In the genomic region with DNA sequence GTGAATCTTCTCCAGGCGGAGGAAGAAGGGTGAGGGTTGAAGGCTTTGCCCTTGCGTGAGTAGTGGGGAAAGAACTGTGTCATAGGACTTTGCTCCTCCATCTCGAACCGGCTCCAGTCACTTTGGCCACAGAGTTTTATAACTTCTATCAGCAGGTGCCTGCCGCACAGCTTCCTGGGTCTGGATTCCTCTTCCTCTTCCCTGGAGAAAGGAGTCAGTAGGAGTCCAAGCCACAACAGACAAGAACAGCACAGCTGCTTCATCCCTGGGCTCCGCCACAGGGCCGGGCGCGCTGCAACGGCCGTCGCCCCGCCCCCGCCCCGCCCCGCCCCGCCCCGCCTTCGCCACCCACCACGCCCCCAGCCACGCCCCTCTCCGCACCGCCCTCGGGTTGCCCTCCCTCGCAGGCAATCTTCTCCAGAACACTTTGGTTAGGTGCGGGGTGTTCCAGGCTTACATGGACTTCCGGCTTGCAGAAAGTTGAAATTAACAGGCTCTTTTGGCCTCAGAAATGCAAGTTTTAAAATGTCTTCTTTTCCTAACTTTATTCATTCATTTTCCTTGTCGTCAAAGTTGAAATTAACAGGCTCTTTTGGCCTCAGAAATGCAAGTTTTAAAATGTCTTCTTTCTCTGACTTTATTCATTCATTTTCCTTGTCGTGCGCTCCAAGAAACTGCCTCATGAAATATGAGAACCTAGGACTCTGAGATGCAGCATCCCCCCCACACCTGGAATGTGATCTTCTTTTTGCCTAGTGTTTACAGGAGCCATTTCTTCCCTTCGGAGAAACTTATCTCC, we compare ENCODE assay signal across 8 mouse cellular contexts. TPM values are rescaled to one million over a fixed set of nuclear protein-coding genes. Genes with fewer than 3 reads are reported as not detected.
DNase-seq lines count a peak whose midpoint lies in the region; ATAC-seq and TF ChIP-seq lines count a peak whose summit lies in the region.

TSS of gene Insl6 (minus strand) at position 304 of the 799 bp plus-strand sequence.

- TF ChIP-seq EP300 in liver, embryonic 14.5 days (IDR thresholded peaks at IDR 0.05; ENCODE audit: low read depth), result no peak

- peak; percentile 56 for ATAC-seq in inflammation-experienced regulatory T-cells, adult 6 months
- peak; percentile 97 for ATAC-seq in liver, embryonic 14.5 days (ENCODE audit: insufficient read depth)
- ATAC-seq in stomach, embryonic 16.5 days (ENCODE audit: insufficient read depth, low FRiP score), result peak; percentile 98

- H3K27ac ChIP-seq in liver, embryonic 14.5 days, result no peak within 1 kb of the TSS
- H3K27ac ChIP-seq in stomach, embryonic 16.5 days (ENCODE audit: low read length), result no peak within 1 kb of the TSS

- DNase-seq in layer of hippocampus, postnatal 25 days (ENCODE audit: extremely low spot score in 1 of 2, low spot score in 1 of 2), result peak; percentile 13 to 50
- no peak for DNase-seq in layer of hippocampus, adult 8-10 months (ENCODE audit: low spot score in 2 of 2)
- peak; percentile 22 to 45 for DNase-seq in cerebellum, postnatal 36 days
- DNase-seq in gastrocnemius, postnatal 25 days, result peak; percentile 62
- DNase-seq in liver, embryonic 14.5 days (ENCODE audit: low read depth in 3 of 3, low spot score in 3 of 3), result peak; percentile 49 to 60 (median 56)
- DNase-seq in natural killer cell, adult 2 months (ENCODE audit: low spot score in 2 of 2), result peak; percentile 60 to 71

- no peaks in the 10 kb centered on the region for H3K9me3 ChIP-seq in liver, embryonic 14.5 days (ENCODE audit: control insufficient read depth, low read length)
- H3K9me3 ChIP-seq in stomach, embryonic 16.5 days (replicated peaks; ENCODE audit: control insufficient read depth, low read length), result no peaks in the 10 kb centered on the region

- H3K4me2 ChIP-seq in liver, embryonic 14.5 days (ENCODE audit: low read depth), result peak within 1 kb of the TSS; percentile 52
- peak within 1 kb of the TSS; percentile 73 for H3K4me2 ChIP-seq in stomach, embryonic 16.5 days (ENCODE audit: low read depth, low read length)

- TF ChIP-seq CTCF in liver, embryonic 14.5 days (IDR thresholded peaks at IDR 0.05; ENCODE audit: low read depth), result no peak

- 4% methylated on average over 31 of the region's 31 CpGs for WGBS in liver, embryonic 14.5 days (ENCODE audit: insufficient replicate concordance)
- WGBS in stomach, embryonic 16.5 days, result 3% methylated on average over 31 of the region's 31 CpGs

- peaks cover 3 to 10% of the 10 kb centered on the region in 2 experiments; a peak in 3 of 4 replicates for H3K4me1 ChIP-seq in liver, embryonic 14.5 days (replicated peaks; ENCODE audit: control insufficient read depth in 2 of 2, insufficient read depth in 2 of 2, low read length in 1 of 2)
- peaks cover 2% of the 10 kb centered on the region for H3K4me1 ChIP-seq in stomach, embryonic 16.5 days (ENCODE audit: control insufficient read depth, insufficient read depth, low read length)

- no peaks in the 10 kb centered on the region for H3K36me3 ChIP-seq in liver, embryonic 14.5 days (replicated peaks; ENCODE audit: control insufficient read depth, insufficient read depth, low read depth)
- no peaks in the 10 kb centered on the region for H3K36me3 ChIP-seq in stomach, embryonic 16.5 days (ENCODE audit: control insufficient read depth, insufficient read depth, low read length)

- H3K9ac ChIP-seq in liver, embryonic 14.5 days (replicated peaks), result no peak within 1 kb of the TSS
- peak within 1 kb of the TSS; percentile 70 for H3K9ac ChIP-seq in stomach, embryonic 16.5 days (ENCODE audit: low read length)

- H3K4me3 ChIP-seq in liver, embryonic 14.5 days (ENCODE audit: insufficient read depth in 1 of 2, low read depth in 2 of 2, low read length in 2 of 2), result peak within 1 kb of the TSS; percentile 11 to 55
- peak within 1 kb of the TSS; percentile 46 for H3K4me3 ChIP-seq in stomach, embryonic 16.5 days (replicated peaks; ENCODE audit: low read length)

- H3K27me3 ChIP-seq in liver, embryonic 14.5 days (ENCODE audit: control insufficient read depth, insufficient read depth, low read length), result 0 out of 2 replicates have a peak, but pooled peaks cover 2% of the 10 kb centered on the region
- no peaks in the 10 kb centered on the region for H3K27me3 ChIP-seq in stomach, embryonic 16.5 days (ENCODE audit: control insufficient read depth, insufficient read depth, low read length)

RNA-seq across cellular contexts. Expression of gene Insl6, which starts in this region (rescaled TPM):
- total RNA-seq in layer of hippocampus, postnatal 25 days (2021), result under 1 TPM; 0.39 to 0.56 TPM
- 1 to 10 TPM in 1 of 4 experiments, under 1 TPM in 2, not detected in 1; 0.94 to 1.3 (median 0.97) TPM for total RNA-seq in layer of hippocampus, adult 8-10 months (2022)
- total RNA-seq in gastrocnemius, postnatal 25 days (2021), result not detected
- polyA plus RNA-seq in inflammation-experienced regulatory T-cells, adult 6 months (2017; shearing (Covaris generic)), result 10 to 100 TPM; 30.9 to 47.6 (median 40.4) TPM
- polyA plus RNA-seq in liver, embryonic 14.5 days (2012; rRNA removed), result 0.36 and 0.45 TPM in 2 replicates
- polyA plus RNA-seq in liver, embryonic 14.5 days (2014; fragmentation: Nextera tagmentation; extraction: Ambion mirVana), result 0.76 and 1.2 TPM in 2 replicates
- 4.8 and 8.8 TPM in 2 replicates for polyA plus RNA-seq in stomach, embryonic 16.5 days (2015; fragmentation: Nextera tagmentation; extraction: Ambion mirVana)

Comparison
In these comparisons a context has a peak if more than half of its experiments do, and no peak if none do; other contexts are left out.
1. Peak in DNase-seq in layer of hippocampus, postnatal 25 days; RNA of the gene not detected or under 1 TPM.
2. Peak in DNase-seq in gastrocnemius, postnatal 25 days; RNA of the gene not detected or under 1 TPM.
3. DNase-seq: peak in cerebellum, postnatal 36 days (2 of 2), liver, embryonic 14.5 days (3 of 3) and natural killer cell, adult 2 months (2 of 2); none in layer of hippocampus, adult 8-10 months (0 of 2).
4. Peak in every context shown above with its lines, with median percentiles within 50 percentile points of each other: ATAC-seq.